Mouse (Mus musculus): ENCODE measurements at regions not wholly inside any gene's neighbourhood (a gene's known extent, or its start where the extent isn't known, plus 50 kb on each side); places are given as distances from the start of the nearest gene placed in this dataset.

DNA sequence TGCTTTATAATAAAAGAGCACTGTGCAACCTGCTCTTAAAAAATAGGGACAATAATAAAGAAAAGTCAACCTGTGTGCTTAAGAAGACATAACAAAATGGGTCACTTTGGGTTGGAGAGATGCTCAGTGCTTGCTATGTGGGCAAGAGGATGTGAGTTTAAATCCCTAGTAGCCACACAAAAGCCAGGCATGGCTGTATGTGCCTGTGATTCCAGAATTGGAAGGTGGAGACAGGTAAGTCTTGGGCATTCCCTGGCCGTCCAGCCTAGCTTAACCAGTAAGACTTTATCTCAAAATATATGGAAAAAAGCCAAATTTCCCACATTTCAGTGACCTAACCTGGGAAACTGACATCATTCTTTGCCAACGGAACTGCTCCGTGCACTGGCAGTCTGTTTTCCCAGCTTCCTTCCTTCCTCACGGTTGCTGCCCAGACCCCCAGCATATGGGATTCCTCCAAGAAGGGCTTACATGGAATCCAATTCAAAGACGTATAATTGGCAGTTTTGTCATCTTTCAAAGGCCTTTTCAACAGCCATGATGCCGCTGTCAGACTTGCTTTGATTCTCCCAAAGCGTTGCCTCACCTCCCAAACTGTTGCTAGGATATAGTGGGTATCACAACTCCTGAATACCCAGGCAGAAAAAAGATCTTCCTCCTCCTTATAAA, 227.6 kb upstream of the Acvr2a start:
- no peak overlapping the region for H3K27ac ChIP-seq (ENCODE audit: low read depth)
- ATAC-seq (replicated peaks; ENCODE audit: low FRiP score, low TSS enrichment, low read depth), result no peak
- H3K4me1 ChIP-seq (replicated peaks; ENCODE audit: control insufficient read depth, insufficient read depth, low read length), result no peaks in the 10 kb centered on the region
- no peak for DNase-seq (ENCODE audit: low spot score)
- 76% methylated on average over 7 of the region's 7 CpGs for WGBS
- no peak overlapping the region for H3K4me3 ChIP-seq (ENCODE audit: low read depth, low read length)
- no peak overlapping the region for H3K9ac ChIP-seq (ENCODE audit: low read length)
- no peak overlapping the region for H3K4me2 ChIP-seq (ENCODE audit: low read length)
- no peaks in the 10 kb centered on the region for H3K9me3 ChIP-seq (ENCODE audit: control insufficient read depth, low read length)
- H3K27me3 ChIP-seq (replicated peaks; ENCODE audit: control insufficient read depth, insufficient read depth, low read length), result no peaks in the 10 kb centered on the region
- H3K36me3 ChIP-seq (ENCODE audit: control insufficient read depth, insufficient read depth, low read length), result no peaks in the 10 kb centered on the region

- no peaks in the 10 kb centered on the region for H3K4me1 ChIP-seq (replicated peaks; ENCODE audit: control insufficient read depth, insufficient read depth, low read length)
- no peaks in the 10 kb centered on the region for H3K36me3 ChIP-seq (ENCODE audit: control insufficient read depth, insufficient read depth, low read length)
- 82% methylated on average over 4 of the region's 4 CpGs for WGBS
- no peaks in the 10 kb centered on the region for H3K27me3 ChIP-seq (replicated peaks; ENCODE audit: control insufficient read depth, insufficient read depth, low read length)
- no peak overlapping the region for H3K9ac ChIP-seq (ENCODE audit: low read length)
- no peak overlapping the region for H3K27ac ChIP-seq (ENCODE audit: low read depth)
- ATAC-seq (replicated peaks; ENCODE audit: low FRiP score, low TSS enrichment, low read depth), result no peak
- no peak overlapping the region for H3K4me3 ChIP-seq (ENCODE audit: low read depth, low read length)
- no peak for DNase-seq (ENCODE audit: low spot score)
- no peaks in the 10 kb centered on the region for H3K9me3 ChIP-seq (ENCODE audit: control insufficient read depth, low read length)
- no peak overlapping the region for H3K4me2 ChIP-seq (ENCODE audit: low read length)
These were observed 227.1 kb upstream of the Acvr2a start for GRCm38 (mm10) chr2:48586831-48587169.

GRCm38 (mm10) chr2:48589709-48590108, 224.2 kb upstream of the Acvr2a start:
- no peak overlapping the region for H3K27ac ChIP-seq (ENCODE audit: low read depth)
- no peaks in the 10 kb centered on the region for H3K4me1 ChIP-seq (replicated peaks; ENCODE audit: control insufficient read depth, insufficient read depth, low read length)
- no peak overlapping the region for H3K4me3 ChIP-seq (ENCODE audit: low read depth, low read length)
- H3K27me3 ChIP-seq (replicated peaks; ENCODE audit: control insufficient read depth, insufficient read depth, low read length), result no peaks in the 10 kb centered on the region
- no peak overlapping the region for H3K9ac ChIP-seq (ENCODE audit: low read length)
- H3K4me2 ChIP-seq (ENCODE audit: low read length), result no peak overlapping the region
- ATAC-seq (replicated peaks; ENCODE audit: low FRiP score, low TSS enrichment, low read depth) (no peak), DNase-seq (ENCODE audit: low spot score) (no peak)
- no peaks in the 10 kb centered on the region for H3K36me3 ChIP-seq (ENCODE audit: control insufficient read depth, insufficient read depth, low read length)
- H3K9me3 ChIP-seq (ENCODE audit: control insufficient read depth, low read length), result no peaks in the 10 kb centered on the region

DNA sequence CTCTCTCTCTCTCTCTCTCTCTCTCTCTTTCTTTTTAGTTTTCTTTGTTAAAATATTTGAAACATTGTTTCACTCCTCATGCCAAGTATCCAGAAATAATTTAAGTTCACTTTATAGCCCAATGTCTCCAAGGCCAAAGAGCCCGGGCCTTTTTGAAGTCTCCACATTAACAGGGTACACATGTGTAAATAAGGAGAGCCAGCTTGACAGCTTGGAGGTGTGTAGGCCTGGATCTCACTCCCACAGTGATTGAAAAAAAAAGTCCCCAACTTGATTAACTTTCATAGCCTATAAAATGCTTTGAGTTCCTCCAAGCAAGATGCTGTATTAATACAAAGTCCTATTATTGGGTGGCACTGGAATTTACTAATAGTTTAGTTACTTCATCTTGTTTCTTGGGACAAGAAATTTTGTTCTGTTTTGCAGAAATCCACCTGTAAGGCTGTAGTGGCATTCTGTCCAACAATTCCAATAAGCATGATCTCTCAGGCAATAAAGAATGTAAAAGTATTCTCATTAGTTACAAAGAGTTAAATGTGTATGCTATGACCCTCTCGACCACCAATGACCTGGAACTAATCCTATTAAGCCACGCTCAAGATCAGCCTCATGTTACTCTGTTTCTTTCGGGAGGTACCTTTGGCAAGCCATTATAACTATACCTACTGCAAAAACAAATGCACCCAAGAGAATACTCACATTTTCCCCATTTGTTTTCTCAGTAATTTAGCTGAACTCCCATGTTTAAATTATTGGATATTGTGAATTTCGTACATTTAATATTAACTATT, 215.9 kb upstream of the Acvr2a start:
- no peak overlapping the region for H3K4me2 ChIP-seq (ENCODE audit: low read length)
- no peaks in the 10 kb centered on the region for H3K4me1 ChIP-seq (replicated peaks; ENCODE audit: control insufficient read depth, insufficient read depth, low read length)
- no peak overlapping the region for H3K9ac ChIP-seq (ENCODE audit: low read length)
- ATAC-seq (replicated peaks; ENCODE audit: low FRiP score, low TSS enrichment, low read depth) (no peak), DNase-seq (ENCODE audit: low spot score) (no peak)
- no peak overlapping the region for H3K27ac ChIP-seq (ENCODE audit: low read depth)
- 72% methylated on average over 5 of the region's 5 CpGs for WGBS
- H3K4me3 ChIP-seq (ENCODE audit: low read depth, low read length), result no peak overlapping the region
- no peaks in the 10 kb centered on the region for H3K36me3 ChIP-seq (ENCODE audit: control insufficient read depth, insufficient read depth, low read length)
- no peaks in the 10 kb centered on the region for H3K9me3 ChIP-seq (ENCODE audit: control insufficient read depth, low read length)
- no peaks in the 10 kb centered on the region for H3K27me3 ChIP-seq (replicated peaks; ENCODE audit: control insufficient read depth, insufficient read depth, low read length)

- no peaks in the 10 kb centered on the region for H3K9me3 ChIP-seq (ENCODE audit: control insufficient read depth, low read length)
- H3K36me3 ChIP-seq (ENCODE audit: control insufficient read depth, insufficient read depth, low read length), result no peaks in the 10 kb centered on the region
- WGBS, result 86% methylated on average over 5 of the region's 5 CpGs
- H3K4me1 ChIP-seq (replicated peaks; ENCODE audit: control insufficient read depth, insufficient read depth, low read length), result no peaks in the 10 kb centered on the region
- ATAC-seq (replicated peaks; ENCODE audit: low FRiP score, low TSS enrichment, low read depth) (no peak), DNase-seq (ENCODE audit: low spot score) (no peak)
- no peak overlapping the region for H3K27ac ChIP-seq (ENCODE audit: low read depth)
- H3K4me3 ChIP-seq (ENCODE audit: low read depth, low read length), result no peak overlapping the region
- no peaks in the 10 kb centered on the region for H3K27me3 ChIP-seq (replicated peaks; ENCODE audit: control insufficient read depth, insufficient read depth, low read length)
- H3K9ac ChIP-seq (ENCODE audit: low read length), result no peak overlapping the region
- no peak overlapping the region for H3K4me2 ChIP-seq (ENCODE audit: low read length)
These were observed 214.5 kb upstream of the Acvr2a start for GRCm38 (mm10) chr2:48599367-48599766.

DNA sequence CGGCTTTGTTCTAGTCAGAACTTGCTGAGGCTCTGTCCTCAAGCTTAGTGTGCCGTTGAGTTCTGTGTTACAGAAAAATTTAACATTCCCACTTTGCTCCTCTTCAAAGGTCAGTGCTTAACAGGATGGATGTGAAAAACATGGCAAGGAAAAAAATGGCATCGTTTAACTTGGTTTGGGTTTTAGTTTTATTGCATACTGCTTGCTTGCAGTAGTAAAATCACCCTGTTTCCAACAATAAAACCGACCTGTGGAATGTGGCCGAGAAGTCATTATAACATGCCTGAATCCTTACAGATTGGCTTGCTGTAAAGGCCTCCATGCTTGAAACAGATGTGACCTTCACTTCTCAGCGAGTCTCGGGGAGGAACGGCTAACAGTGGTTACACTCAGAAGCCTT, 212.1 kb upstream of the Acvr2a start:
- no peak overlapping the region for H3K27ac ChIP-seq (ENCODE audit: low read depth)
- no peaks in the 10 kb centered on the region for H3K27me3 ChIP-seq (replicated peaks; ENCODE audit: control insufficient read depth, insufficient read depth, low read length)
- H3K4me1 ChIP-seq (replicated peaks; ENCODE audit: control insufficient read depth, insufficient read depth, low read length), result no peaks in the 10 kb centered on the region
- H3K4me3 ChIP-seq (ENCODE audit: low read depth, low read length), result no peak overlapping the region
- WGBS, result 61% methylated on average over 8 of the region's 8 CpGs
- H3K36me3 ChIP-seq (ENCODE audit: control insufficient read depth, insufficient read depth, low read length), result no peaks in the 10 kb centered on the region
- no peak overlapping the region for H3K9ac ChIP-seq (ENCODE audit: low read length)
- H3K4me2 ChIP-seq (ENCODE audit: low read length), result no peak overlapping the region
- ATAC-seq (replicated peaks; ENCODE audit: low FRiP score, low TSS enrichment, low read depth), result no peak
- no peak for DNase-seq (ENCODE audit: low spot score)
- H3K9me3 ChIP-seq (ENCODE audit: control insufficient read depth, low read length), result no peaks in the 10 kb centered on the region

- Histone ChIP-seq H3K4me2 (ENCODE audit: low read length) (no peak overlapping the region), H3K4me3 (ENCODE audit: low read depth, low read length) (no peak overlapping the region), H3K9ac (ENCODE audit: low read length) (no peak overlapping the region), H3K36me3 (ENCODE audit: control insufficient read depth, insufficient read depth, low read length) (no peaks in the 10 kb centered on the region), H3K27me3 (replicated peaks; ENCODE audit: control insufficient read depth, insufficient read depth, low read length) (no peaks in the 10 kb centered on the region), H3K4me1 (replicated peaks; ENCODE audit: control insufficient read depth, insufficient read depth, low read length) (no peaks in the 10 kb centered on the region), H3K27ac (ENCODE audit: low read depth) (no peak overlapping the region), H3K9me3 (ENCODE audit: control insufficient read depth, low read length) (no peaks in the 10 kb centered on the region)
- no peak for DNase-seq (ENCODE audit: low spot score)
- WGBS, result 87% methylated on average over 3 of the region's 3 CpGs
- no peak for ATAC-seq (replicated peaks; ENCODE audit: low FRiP score, low TSS enrichment, low read depth)
These were observed 204.4 kb upstream of the Acvr2a start for GRCm38 (mm10) chr2:48609466-48609865.

DNA sequence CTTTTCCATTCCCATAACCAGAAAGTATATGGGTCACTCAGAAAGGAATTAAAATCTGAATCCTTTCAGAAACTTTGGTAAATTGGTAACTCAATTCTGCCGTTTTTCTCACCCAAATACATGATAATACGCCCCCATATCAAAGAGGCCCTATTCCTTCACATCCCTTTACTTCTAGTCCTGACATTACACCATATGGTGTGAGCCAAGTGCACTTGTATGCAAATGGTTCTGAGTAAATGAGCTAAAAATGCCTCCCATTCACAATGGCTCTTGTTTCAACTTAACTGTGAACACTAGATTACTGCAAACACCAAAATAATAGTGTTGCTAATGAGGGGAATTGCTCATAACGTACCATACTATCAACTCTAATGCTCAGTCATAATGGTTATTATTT, 201.7 kb upstream of the Acvr2a start:
- no peak overlapping the region for H3K27ac ChIP-seq (ENCODE audit: low read depth)
- H3K9me3 ChIP-seq (ENCODE audit: control insufficient read depth, low read length), result no peaks in the 10 kb centered on the region
- no peak overlapping the region for H3K9ac ChIP-seq (ENCODE audit: low read length)
- DNase-seq (ENCODE audit: low spot score) (no peak), ATAC-seq (replicated peaks; ENCODE audit: low FRiP score, low TSS enrichment, low read depth) (no peak)
- 88% methylated on average over 3 of the region's 3 CpGs for WGBS
- H3K4me3 ChIP-seq (ENCODE audit: low read depth, low read length), result no peak overlapping the region
- H3K27me3 ChIP-seq (replicated peaks; ENCODE audit: control insufficient read depth, insufficient read depth, low read length), result no peaks in the 10 kb centered on the region
- no peaks in the 10 kb centered on the region for H3K36me3 ChIP-seq (ENCODE audit: control insufficient read depth, insufficient read depth, low read length)
- H3K4me2 ChIP-seq (ENCODE audit: low read length), result no peak overlapping the region
- no peaks in the 10 kb centered on the region for H3K4me1 ChIP-seq (replicated peaks; ENCODE audit: control insufficient read depth, insufficient read depth, low read length)

- H3K36me3 ChIP-seq (ENCODE audit: control insufficient read depth, insufficient read depth, low read length), result no peaks in the 10 kb centered on the region
- no peak for DNase-seq (ENCODE audit: low spot score)
- no peak overlapping the region for H3K4me2 ChIP-seq (ENCODE audit: low read length)
- no peaks in the 10 kb centered on the region for H3K9me3 ChIP-seq (ENCODE audit: control insufficient read depth, low read length)
- H3K9ac ChIP-seq (ENCODE audit: low read length), result no peak overlapping the region
- WGBS, result 52% methylated on average over 3 of the region's 3 CpGs
- no peak for ATAC-seq (replicated peaks; ENCODE audit: low FRiP score, low TSS enrichment, low read depth)
- H3K27ac ChIP-seq (ENCODE audit: low read depth), result no peak overlapping the region
- H3K4me3 ChIP-seq (ENCODE audit: low read depth, low read length), result no peak overlapping the region
- no peaks in the 10 kb centered on the region for H3K27me3 ChIP-seq (replicated peaks; ENCODE audit: control insufficient read depth, insufficient read depth, low read length)
- no peaks in the 10 kb centered on the region for H3K4me1 ChIP-seq (replicated peaks; ENCODE audit: control insufficient read depth, insufficient read depth, low read length)
These were observed 196.7 kb upstream of the Acvr2a start for GRCm38 (mm10) chr2:48617141-48617699.

All from intestine, embryonic 14.5 days (tissue).